Mouse (Mus musculus) cortical plate, adult 2 months (tissue): ENCODE measurements around the gene Bhlhe23.

Experiments
- CTCF ChIP-seq: fragments of 200-500 bp; IDR thresholded peaks from 2 replicates; pipeline ENCODE4 v1.5.1; 2011; ENCODE audit warnings: mild to moderate bottlenecking, control low read depth, low read length; ENCODE audit not compliant: insufficient read depth; ENCODE audit errors: extremely low read depth
- POLR2A ChIP-seq: fragments of 200-500 bp; IDR thresholded peaks from 2 replicates; pipeline ENCODE4 v1.6.1; 2011; ENCODE audit warnings: mild to moderate bottlenecking, low read length, control low read depth; ENCODE audit not compliant: insufficient read depth; ENCODE audit errors: extremely low read depth

DNA sequence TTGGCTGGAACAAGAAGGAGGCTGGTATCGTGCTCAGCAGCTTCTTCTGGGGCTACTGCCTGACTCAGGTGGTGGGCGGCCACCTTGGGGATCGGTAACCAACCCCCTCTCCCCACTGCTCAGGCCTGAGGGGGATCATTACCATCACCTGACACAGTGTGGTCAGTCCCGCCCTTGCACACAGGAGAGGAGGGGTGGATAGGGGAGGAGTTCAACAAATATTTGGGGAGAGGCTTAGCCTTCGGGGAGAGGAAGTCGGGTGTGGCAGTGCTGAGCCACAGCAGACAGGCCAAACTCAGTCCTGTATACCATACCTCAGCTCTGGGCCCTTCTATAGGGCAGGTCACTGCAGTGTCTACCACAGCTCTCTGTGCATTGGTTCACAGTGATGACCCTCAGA lies 44.7 kb downstream of the Bhlhe23 start:
- TF ChIP-seq POLR2A: no peak
- no peak for TF ChIP-seq CTCF
